Mouse (Mus musculus) kidney, adult 18-20 months (tissue): ENCODE measurements at regions not wholly inside any gene's neighbourhood (a gene's known extent, or its start where the extent isn't known, plus 50 kb on each side); places are given as distances from the start of the nearest gene placed in this dataset.
A peak's percentile ranks its signal among the peaks of the same experiment; 100 is the strongest.
"Not testable (repeated sequence)": the region's sequence is repeated elsewhere in the genome, so short reads cannot be mapped to it uniquely, and the experiment has no call there.

ENCODE experiments used
- DNase-seq: peaks from one replicate; pipeline ENCODE4 v3.0.0; 2021

DNA sequence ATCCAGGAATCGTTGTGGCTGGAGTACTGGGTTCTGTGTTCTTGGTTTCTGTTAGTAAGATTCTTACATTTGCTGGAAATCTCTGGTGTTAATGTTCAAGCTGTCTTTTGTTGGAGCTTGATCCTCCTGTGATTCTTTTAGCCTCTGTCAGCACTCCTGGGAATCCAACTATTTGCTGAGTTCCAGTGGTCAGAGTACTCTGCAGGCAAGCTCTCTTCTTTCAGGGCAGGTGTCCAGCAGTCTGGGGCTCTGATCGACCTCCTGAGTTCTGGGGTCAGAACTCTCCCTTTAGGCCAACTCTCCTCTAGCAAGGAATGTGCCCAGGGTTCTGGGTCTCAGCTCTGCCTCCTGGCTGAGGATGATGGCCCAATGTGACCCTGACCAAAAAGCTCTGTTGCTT lies 1857.2 kb upstream of the Pcdh17 start:
- peak; percentile 9 for DNase-seq

GRCm38 (mm10) chr14:82607631-82608030 lies 1835.7 kb upstream of the Pcdh17 start:
- DNase-seq, result no peak

DNA sequence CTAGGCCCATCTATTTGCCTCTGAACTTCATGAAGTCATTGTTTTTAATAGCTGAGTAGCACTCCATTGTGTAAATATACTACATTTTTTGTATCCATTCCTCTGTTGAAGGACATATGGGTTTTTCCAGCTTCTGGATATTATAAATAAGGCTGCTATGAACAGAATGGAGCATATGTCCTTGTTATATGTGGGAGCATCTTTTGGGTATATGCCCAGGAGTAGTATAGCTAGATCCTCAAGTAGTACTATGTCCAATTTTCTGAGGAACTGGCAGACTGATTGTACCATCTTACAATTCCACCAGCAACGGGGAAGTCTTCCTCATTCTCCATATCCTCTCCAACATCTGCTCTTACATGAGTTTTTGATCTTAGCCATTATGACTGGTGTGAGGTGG lies 1832.6 kb upstream of the Pcdh17 start:
- DNase-seq, result not testable (repeated sequence)
